Mouse (Mus musculus) heart, postnatal 14 days (tissue): Measurements from ENCODE around the gene Mcf2. TPM values are rescaled to one million over a fixed set of nuclear protein-coding genes. Genes with fewer than 3 reads are reported as not detected.

Experiments
- DNase-seq, 2 experiments: peaks; one replicate each; pipeline ENCODE4 v3.0.0; 2021 to 2022
- intact Hi-C: fragments of 180-260 bp; cut with DNase I; formaldehyde crosslinking; loops from one replicate; pipeline ENCODE4 v1.15.1; 2025
- long read RNA-seq, 2 experiments: library from polyadenylated mRNA; stranded (forward); transcript quantifications; one replicate each; pipeline ENCODE4 v2.0.0; 2021
- total RNA-seq, 2 experiments: library from RNA; stranded (reverse); gene quantifications; 2 replicates each; pipeline ENCODE4 v1.2.3; 2021

Gene Mcf2
- total RNA-seq = under 1 TPM in 1 of 2 experiments, not detected in 1; 0.12 TPM
- long read RNA-seq, experiment 1 = 0 reads
- long read RNA-seq, experiment 2 = 0 reads

GRCm38 (mm10) chrX:60178744-60179458 is at the start of gene Mcf2:
TSS of gene Mcf2 (minus strand) at chrX:60179089.
- intact Hi-C loops = no loop called here
- peak; percentile 1 to 2 for DNase-seq

DNA sequence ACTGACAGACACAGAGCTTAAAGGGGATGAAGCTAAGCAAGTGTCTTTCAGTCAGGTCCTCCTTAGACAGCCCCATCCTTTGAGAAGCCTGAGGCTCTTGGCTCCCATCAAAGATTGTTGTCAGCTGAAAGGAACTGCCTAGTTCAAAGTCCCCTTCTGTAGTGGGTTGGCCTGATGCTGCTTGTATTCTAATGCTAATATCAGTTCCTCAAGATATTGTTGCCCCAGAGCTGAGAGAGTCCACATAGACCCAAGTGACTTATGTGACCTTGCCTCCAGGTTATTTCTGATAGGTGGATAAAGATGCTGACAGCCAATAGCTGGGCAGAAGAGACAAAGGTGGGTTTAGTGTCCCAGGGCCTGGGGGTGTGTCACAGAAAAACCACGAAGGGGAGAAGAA is 8.8 kb upstream of the Mcf2 start:
- no peak for DNase-seq
- intact Hi-C loops = no loop called here

DNA sequence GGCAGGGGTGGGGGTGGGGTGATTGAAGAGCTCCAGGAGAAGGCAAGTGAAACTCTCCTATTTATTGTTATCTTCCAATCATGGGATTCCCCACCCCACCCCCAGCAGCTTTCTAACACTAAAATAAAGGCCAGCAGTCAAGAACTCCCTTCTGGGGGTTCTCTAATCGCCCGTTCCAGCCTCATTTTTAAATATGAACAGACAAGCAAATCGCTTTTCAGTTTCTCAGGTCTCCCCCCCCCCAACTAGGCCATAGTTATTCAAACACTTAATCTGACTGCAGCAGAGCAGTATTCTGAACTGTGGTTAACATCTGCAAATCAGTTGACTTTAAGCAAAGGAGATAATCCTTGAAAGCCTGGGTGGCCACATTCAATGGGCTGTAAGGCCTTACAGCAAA is 3.7 kb upstream of the Mcf2 start:
- no peak for DNase-seq
- intact Hi-C loops = no loop called here

DNA sequence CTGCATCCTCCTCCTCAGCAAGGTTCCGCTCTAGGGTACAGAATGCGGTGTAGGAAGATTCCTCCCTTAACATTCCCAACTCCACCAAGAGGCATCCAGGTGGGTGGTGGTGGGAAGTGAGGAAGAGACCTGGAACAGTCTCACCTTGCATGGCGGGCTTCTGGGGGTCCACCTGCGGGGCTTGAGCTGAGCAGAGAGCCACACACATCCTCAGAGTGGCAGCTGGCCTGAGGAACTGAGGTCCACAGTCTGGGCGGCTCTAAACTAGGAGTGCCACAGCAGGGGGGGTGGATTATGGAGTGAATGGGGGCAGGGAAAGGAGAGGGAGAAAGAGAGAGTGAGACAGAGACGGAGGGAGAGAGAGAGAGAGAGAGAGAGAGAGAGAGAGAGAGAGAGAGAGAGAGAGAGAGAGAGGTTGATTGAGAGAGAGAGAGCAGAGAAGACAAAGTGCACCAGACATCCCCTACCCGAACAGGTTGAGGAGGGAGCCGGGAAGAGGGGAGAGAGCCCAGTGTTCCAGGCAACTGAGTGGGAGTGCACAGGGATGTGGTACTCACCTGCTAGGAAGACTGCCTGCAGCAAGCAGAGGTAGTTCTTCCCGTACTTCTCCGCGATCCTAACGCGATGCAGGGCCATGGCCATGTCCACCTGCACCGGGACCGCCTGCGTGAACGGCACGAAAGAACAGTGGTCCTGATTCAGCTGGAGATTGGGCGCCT is 705 bp downstream of the Mcf2 start:
- intact Hi-C loops = no loop called here
- DNase-seq = no peak

DNA sequence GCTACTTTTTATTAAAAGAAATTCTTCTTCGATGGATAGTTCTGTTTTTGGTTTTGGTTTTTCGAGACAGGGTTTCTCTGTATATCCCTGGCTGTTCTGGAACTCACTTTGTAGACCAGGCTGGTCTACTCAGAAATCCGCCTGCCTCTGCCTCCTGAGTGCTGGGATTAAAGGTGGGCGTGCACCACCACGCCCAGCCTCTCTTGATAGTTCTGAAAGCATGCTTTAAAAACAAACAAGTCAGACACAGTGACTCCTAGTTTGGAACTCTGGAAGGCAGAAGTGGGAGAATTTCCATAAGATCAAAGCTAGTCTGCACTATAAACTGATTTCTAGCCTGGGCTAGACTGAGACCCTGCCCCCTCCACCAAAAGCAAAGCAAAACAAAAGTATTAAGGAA is 8.8 kb downstream of the Mcf2 start:
- intact Hi-C loops = no loop called here
- DNase-seq = no peak

- intact Hi-C loops = no loop called here
- no peak for DNase-seq
These were observed 9.4 kb downstream of the Mcf2 start for GRCm38 (mm10) chrX:60169511-60169910.

DNA sequence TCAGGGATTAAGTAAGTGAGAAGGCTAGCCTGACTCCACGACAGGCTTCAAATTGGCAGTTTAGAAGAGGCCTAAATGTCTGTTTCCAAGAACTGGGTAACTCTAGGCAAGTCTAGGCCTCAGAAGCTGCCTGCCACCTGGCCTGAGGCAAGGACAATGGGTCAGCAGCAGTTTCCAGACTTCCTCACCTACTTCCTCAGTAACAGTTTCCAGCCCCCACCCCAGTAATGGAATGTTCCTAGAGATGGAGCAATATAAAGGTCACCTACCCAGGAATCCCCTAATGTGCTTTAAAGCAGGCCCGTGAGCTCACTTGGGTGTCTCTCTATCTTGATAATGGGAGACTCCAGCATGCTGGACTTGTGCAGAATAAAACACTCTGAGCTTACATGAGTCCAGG is 10.1 kb downstream of the Mcf2 start:
- no peak for DNase-seq
- intact Hi-C loops = no loop called here

DNA sequence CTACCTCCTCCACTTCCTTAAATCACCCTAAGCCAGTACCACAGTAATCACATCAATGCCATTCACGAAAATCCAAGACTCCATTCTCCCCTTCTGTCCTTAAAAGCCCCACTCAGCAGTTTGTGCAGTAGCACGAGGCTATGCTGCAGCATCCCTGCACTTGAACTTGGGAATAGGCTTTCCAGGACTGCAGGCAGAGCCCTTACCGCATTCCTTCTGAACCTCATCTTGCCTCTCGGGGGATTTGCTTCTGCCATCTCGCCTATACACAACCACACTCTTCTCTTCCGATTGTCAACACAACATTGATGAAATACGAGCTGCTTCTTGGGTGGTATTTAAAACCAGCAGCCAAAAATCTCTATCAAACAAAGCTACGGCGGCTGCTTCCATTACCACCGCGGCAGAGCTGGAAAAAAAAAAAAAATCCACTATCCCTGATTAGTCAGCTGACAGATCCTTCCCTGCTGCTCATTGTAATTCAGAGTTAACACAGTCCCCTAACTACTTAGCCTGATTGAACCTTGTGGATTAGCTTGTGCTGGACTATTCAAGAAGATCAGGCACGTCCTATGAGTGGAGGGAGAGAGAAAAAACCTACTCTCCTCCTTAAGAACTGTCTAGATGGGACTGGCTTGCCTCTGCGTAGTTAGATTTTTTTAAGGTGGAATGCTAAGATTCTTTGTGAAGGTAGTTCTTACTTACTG is 31.5 kb downstream of the Mcf2 start:
- DNase-seq = no peak
- intact Hi-C loops = no loop called here

GRCm38 (mm10) chrX:60075359-60075758 is 103.5 kb downstream of the Mcf2 start:
- intact Hi-C loops = no loop called here
- DNase-seq = no peak

GRCm38 (mm10) chrX:60055185-60055584 is 123.7 kb downstream of the Mcf2 start:
- DNase-seq = no peak

GRCm38 (mm10) chrX:60054745-60055144 is 124.1 kb downstream of the Mcf2 start:
- DNase-seq = no peak
- intact Hi-C loops = no loop called here

More at GRCm38 (mm10) chrX:60055185-60055584, 123.7 kb downstream of the Mcf2 start:
- intact Hi-C loops = no loop called here

- peak; percentile 3 to 16 for DNase-seq
- intact Hi-C loops = loop anchor here (5.0 to 10.0 kb wide), 2 partner anchors 849 to 1402 kb away; no protein-coding TSS in a partner anchor
These were observed 152.2 kb downstream of the Mcf2 start for GRCm38 (mm10) chrX:60026654-60027053.

GRCm38 (mm10) chrX:60021595-60021994 is 157.3 kb downstream of the Mcf2 start:
- no peak for DNase-seq
- intact Hi-C loops = loop anchor here (10.0 kb wide), 1 partner anchor 1397 kb away; no protein-coding TSS in a partner anchor

DNA sequence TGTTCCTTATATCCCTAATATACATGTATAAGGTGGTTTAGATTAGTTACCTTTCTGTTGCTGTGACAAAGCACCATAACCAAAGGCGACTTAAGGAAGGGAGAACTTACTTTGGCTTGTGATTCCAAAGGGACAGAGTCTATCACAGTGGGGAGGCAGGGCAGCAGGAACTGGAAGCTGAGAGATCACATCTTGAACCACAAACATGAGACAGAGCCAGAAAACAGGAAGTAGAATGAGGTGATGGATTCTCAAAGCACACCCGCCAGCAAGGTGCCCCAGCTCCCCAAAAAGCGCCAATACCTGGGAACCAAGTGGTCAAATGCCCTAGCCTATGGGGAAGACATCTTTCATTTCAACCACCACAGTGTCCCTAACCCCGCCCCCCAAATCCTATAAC is 157.9 kb downstream of the Mcf2 start:
- no peak for DNase-seq
- intact Hi-C loops = loop anchor here (10.0 kb wide), 1 partner anchor 1396 kb away; no protein-coding TSS in a partner anchor

GRCm38 (mm10) chrX:60014588-60014987 is 164.3 kb downstream of the Mcf2 start:
- no peak for DNase-seq
- intact Hi-C loops = loop anchor here (5.0 kb wide), 1 partner anchor 448 kb away; no protein-coding TSS in a partner anchor

DNA sequence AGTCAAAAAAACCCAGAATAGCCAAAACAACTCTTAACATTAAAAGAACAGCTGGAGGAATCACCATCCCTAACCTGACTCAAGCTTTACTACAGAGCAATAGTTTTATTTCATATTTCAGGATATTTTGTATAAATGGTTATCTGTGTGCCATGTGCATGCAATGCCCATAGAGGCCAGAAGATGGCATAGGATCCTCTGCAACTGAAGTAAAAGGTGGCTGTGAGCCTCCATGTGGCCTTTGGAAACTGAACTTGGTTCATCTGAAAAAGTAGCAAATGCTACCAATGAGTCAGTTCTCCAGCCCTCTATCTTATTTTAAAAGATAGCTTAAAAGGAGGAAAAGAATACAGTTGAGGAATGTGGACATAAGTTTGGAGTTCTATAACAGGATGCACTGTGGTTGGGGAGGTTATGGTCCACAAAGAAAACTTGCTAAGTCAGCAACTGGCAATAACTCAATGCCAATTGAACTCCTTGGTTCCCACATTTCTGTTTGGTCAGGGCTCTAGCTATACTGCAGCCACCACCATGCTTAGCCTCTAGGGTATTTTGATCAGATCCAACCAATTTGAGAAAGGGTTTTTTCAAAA is 165.7 kb downstream of the Mcf2 start:
- peak; percentile 10 to 30 for DNase-seq

More for the DNA sequence above, 165.7 kb downstream of the Mcf2 start:
- intact Hi-C loops = loop anchor here (5.0 kb wide), 1 partner anchor 449 kb away; no protein-coding TSS in a partner anchor
